Mouse (Mus musculus) ES-Bruce4 (cell line): ENCODE measurements around the gene Daam1.

Experiments used
- CTCF ChIP-seq: IDR thresholded peaks from one replicate; pipeline ENCODE4 v1.8.1; 2011; ENCODE audit warnings: low read depth, low read length
- EP300 ChIP-seq: IDR thresholded peaks from 2 replicates; pipeline ENCODE4 v1.6.1; 2011; ENCODE audit warnings: low read depth, low read length; ENCODE audit not compliant: insufficient read depth
- POLR2A ChIP-seq: IDR thresholded peaks from one replicate; pipeline ENCODE4 v1.8.1; 2011; ENCODE audit warnings: low read length; ENCODE audit not compliant: insufficient read depth

DNA sequence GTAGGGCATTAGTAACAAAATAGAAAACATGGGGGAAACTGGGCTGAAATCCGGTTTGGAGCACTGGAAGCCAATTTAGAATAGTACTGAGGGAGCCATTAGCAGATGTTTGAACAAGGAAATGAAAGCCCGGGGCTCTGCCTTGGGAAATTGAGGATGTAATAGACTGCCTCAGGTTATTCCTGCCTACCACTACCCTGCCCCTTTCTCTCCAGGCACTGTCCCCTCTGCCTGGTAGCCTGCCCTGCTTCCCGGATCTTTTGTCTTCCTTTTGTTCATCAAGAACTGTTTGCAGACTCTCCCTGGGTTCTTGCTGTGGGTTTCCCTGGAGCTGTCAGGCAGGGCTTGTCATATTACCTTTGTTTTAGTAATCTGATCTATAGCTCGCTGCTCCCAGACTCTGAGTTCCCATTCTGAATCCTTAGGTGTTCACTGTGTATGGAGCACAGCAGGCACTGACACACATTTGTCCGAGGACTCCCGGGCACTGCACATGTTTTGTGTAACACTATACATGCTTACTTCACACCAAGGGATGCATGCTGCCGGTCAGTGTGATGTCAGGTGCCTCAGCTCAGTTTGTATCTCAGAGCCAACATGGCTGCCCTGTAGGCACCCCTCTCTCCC, 61.0 kb downstream of the Daam1 start:
- TF ChIP-seq CTCF (no peak), POLR2A (no peak), EP300 (no peak)
